Mouse (Mus musculus) limb, embryonic 10.5 days (tissue): Measurements from ENCODE around the gene Lax1. TPM values are rescaled to one million over a fixed set of nuclear protein-coding genes. Genes with fewer than 3 reads are reported as not detected.
"Not testable (repeated sequence)": the region's sequence is repeated elsewhere in the genome, so short reads cannot be mapped to it uniquely, and the experiment has no call there.

Source experiments
- DNase-seq: peaks from one replicate; pipeline ENCODE4 v3.0.0-alpha.2; 2017; ENCODE audit warnings: low spot score
- H3K27ac ChIP-seq: fragments of 300-500 bp; sonication (generic); 2 replicates; pipeline ENCODE4 v1.5.1; 2016; ENCODE audit warnings: mild to moderate bottlenecking
- H3K27me3 ChIP-seq: fragments of 300-500 bp; sonication (generic); 2 replicates; pipeline ENCODE4 v1.6.1; 2016; ENCODE audit warnings: low read depth, mild to moderate bottlenecking; ENCODE audit not compliant: poor library complexity, severe bottlenecking
- H3K36me3 ChIP-seq: fragments of 300-500 bp; sonication (generic); 2 replicates; pipeline ENCODE4 v1.6.1; 2016; ENCODE audit warnings: mild to moderate bottlenecking, moderate library complexity
- H3K4me1 ChIP-seq: fragments of 300-500 bp; sonication (generic); 2 replicates; pipeline ENCODE4 v1.6.1; 2016
- H3K4me3 ChIP-seq: fragments of 300-500 bp; sonication (generic); 2 replicates; pipeline ENCODE4 v1.5.1; 2016; ENCODE audit warnings: mild to moderate bottlenecking, moderate library complexity
- H3K9me3 ChIP-seq: fragments of 300-500 bp; sonication (generic); replicated peaks from 2 replicates; pipeline ENCODE4 v1.6.1; 2016; ENCODE audit warnings: mild to moderate bottlenecking
- WGBS: fragments of 180-500 bp; shearing (Covaris S2); methylation state at CpG from one replicate; pipeline ENCODE4 v1.1.7; 2016; 5-methylcytosine and 5-hydroxymethylcytosine counted together
- polyA plus RNA-seq: library from polyadenylated mRNA; unstranded; fragments of >200 nt; fragmentation: Nextera tagmentation; extraction: Ambion mirVana; gene quantifications from 2 replicates; pipeline ENCODE4 v1.2.1, GENCODE M21; 2016

The Lax1 gene
- polyA plus RNA-seq, 1 experiment from 2014 or later, result 0.75 TPM

DNA sequence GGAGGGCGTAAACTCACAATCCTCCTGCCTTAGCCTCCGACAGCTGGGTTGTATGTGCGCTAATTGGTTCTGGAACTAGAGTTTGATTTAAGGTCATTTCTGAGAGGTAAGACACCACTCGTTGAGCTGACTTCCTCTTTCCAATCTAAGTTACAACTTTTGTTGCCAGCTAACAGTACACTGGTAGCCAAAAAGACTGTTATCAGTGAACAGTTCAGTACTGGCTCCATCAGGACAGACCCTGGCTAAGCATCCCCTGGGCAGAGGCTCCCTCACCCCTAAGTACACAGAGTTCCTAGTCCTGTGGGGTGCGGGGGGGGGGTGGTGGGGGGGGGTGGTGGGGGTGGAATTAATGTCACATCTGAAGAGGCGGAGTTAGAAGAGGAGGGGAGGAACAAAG is 21.0 kb upstream of the Lax1 start:
- Histone ChIP-seq H3K27me3 (no peaks in the 10 kb centered on the region), H3K9me3 (no peaks in the 10 kb centered on the region), H3K36me3 (no peaks in the 10 kb centered on the region; the same call in 1 of the 2 replicates), H3K27ac (peak overlapping the region; percentile 67), H3K4me3 (no peak overlapping the region), H3K4me1 (peaks cover 48% of the 10 kb centered on the region)
- WGBS, result 51% methylated on average over 6 of the region's 6 CpGs
- DNase-seq, result no peak

DNA sequence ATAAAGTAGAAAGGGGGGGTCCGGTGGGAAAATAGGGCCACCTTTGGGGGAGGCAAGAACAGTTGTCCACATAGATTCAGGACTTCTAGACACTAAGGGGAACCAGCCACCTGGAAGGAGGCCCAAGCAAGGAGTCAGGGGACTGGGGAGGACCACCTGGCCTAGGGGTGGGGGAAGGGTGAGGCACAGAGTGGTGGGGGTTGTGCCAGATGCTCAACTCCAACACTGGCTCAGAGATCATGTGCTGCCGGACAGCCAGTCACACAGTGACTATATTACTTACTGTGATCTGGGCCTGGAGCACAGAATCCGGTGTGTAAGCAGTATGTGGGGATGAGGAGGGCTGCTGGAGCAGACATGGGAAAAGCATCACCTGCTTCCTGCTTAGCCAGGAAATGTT is 19.4 kb upstream of the Lax1 start:
- peak; percentile 51 for DNase-seq
- peak overlapping the region; percentile 60 for H3K27ac ChIP-seq
- WGBS, result 76% methylated on average over 3 of the region's 3 CpGs
- H3K36me3 ChIP-seq, result no peaks in the 10 kb centered on the region; the same call in 1 of the 2 replicates
- H3K27me3 ChIP-seq, result 0 out of 2 replicates have a peak, but pooled peaks cover 3% of the 10 kb centered on the region
- H3K4me3 ChIP-seq, result no peak overlapping the region
- no peaks in the 10 kb centered on the region for H3K9me3 ChIP-seq
- peaks cover 48% of the 10 kb centered on the region for H3K4me1 ChIP-seq

DNA sequence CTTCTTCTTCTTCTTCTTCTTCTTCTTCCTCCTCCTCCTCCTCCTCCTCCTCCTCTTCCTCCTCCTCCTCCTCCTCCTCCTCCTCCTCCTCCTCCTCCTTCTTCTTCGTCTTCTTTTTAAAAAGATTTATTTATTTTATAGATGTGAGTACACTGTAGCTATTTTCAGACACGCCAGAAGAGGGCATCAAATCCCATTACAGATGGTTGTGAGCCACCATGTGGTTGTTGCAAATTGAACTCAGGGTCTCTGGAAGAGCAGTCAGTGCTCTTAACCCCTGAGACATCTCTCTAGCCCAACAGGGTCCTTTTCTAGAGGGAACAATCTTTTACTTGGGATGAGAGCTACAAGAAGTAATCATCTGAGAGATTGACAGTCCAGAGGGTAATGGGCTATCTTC is 11.9 kb upstream of the Lax1 start:
- not testable (repeated sequence) for H3K4me3 ChIP-seq, H3K9me3 ChIP-seq, H3K27me3 ChIP-seq, H3K4me1 ChIP-seq, H3K36me3 ChIP-seq, H3K27ac ChIP-seq, DNase-seq
- 29% methylated on average over 1 of the region's 2 CpGs for WGBS

DNA sequence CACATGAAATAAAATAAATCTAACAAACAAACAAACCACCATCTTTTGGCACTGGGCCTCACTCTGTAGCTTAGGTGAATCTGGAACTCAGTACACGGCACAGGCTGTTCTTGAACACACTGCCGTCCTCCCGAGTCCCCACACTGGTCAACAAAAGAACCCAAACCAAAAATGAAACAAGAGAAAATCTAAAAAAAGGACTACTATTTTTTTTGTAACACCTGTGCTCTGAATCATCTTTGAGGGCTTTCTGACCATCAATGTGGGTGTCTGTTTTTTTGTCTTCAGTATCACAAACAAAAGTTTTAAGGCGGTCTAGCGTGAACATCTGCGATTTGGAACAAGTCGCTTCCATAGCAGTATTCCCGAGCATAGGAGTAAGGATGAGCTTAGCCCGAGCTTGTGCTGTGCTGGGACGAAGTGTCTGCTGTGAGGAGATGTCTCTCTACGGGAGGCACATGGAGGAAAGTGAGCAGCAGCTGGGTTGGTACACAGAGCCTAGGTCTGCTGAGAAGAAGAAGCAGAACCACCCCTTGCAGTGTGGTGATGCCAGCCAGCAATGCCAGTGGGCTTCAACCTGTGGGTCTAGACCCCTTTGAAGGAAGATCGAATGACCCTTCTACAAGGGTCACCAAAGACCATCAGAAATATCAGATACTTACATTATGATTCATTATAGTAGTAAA is 8.2 kb upstream of the Lax1 start:
- 95% methylated on average over 12 of the region's 12 CpGs for WGBS
- H3K4me1 ChIP-seq, result peaks cover 32% of the 10 kb centered on the region
- no peaks in the 10 kb centered on the region for H3K9me3 ChIP-seq
- H3K27me3 ChIP-seq, result no peaks in the 10 kb centered on the region
- DNase-seq, result no peak
- no peak overlapping the region for H3K27ac ChIP-seq
- no peaks in the 10 kb centered on the region for H3K36me3 ChIP-seq
- no peak overlapping the region for H3K4me3 ChIP-seq

DNA sequence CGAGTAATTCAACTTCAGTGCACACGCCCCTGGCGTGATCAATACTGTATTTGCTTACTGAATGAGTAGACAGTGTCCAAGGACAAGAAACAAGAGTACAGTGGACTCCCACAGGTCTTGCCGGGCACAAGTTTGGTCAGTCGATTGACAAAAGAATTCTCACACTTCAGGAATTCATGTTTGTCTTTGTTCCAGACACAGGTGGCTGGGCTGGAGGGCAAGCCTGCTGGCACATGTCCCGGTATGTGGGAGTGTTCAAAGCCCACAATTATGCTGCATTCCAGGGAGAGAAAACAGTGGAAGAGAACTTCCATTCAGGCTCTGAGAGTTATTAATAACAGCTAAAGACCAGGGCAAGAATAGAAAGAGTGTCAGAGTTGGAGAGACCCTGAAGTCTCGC is 6.0 kb upstream of the Lax1 start:
- H3K27me3 ChIP-seq, result no peaks in the 10 kb centered on the region
- H3K36me3 ChIP-seq, result no peaks in the 10 kb centered on the region
- no peak overlapping the region for H3K4me3 ChIP-seq
- 68% methylated on average over 7 of the region's 7 CpGs for WGBS
- H3K27ac ChIP-seq, result peak overlapping the region; percentile 76; the same call in 1 of the 2 replicates
- H3K9me3 ChIP-seq, result no peaks in the 10 kb centered on the region
- peaks cover 32% of the 10 kb centered on the region for H3K4me1 ChIP-seq
- peak; percentile 52 for DNase-seq

DNA sequence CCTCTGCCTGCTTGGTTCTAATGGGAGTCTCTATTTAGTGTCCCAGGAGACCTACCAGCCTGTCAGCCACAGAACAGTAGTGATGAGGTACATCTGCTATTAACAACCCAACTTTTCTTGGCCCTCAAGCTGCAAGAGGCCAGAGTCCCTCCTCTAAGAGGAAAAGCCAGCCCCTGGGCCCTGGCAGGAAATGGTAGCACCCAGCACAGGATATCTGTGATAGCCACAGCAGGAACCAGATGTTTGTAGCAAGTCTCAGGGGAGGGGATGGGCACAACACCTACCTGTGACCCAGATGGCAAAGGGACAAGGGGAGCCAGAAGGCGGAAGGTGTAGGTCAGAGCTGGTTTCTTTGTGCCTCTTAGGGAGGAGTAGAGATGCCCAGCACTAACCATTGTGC is 5.0 kb upstream of the Lax1 start:
- DNase-seq, result no peak
- WGBS, result 93% methylated on average over 1 of the region's 1 CpGs
- Histone ChIP-seq H3K4me1 (peaks cover 38% of the 10 kb centered on the region), H3K9me3 (no peaks in the 10 kb centered on the region), H3K36me3 (no peaks in the 10 kb centered on the region), H3K4me3 (no peak overlapping the region), H3K27ac (peak overlapping the region; percentile 65), H3K27me3 (no peaks in the 10 kb centered on the region)

DNA sequence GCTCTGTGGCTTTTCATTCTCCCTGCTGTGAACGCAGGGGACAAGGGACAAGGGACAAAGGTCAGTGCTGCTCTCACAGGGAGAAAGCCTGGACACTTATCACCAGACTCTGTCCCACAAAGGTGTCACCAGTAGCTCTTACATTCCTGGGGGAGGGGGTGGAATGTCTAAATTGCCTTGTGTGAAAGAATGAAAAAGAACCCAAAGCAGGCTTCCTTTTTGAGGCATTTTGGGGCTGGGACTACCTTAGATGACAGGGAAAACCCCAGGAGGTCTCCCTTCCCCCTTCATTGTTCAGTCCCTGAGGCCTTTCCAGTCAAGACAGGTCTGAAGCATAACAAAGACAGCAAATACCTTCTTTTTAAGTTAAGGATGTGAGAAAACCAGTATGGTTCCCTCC is 4.4 kb upstream of the Lax1 start:
- peaks cover 43% of the 10 kb centered on the region for H3K4me1 ChIP-seq
- no peak overlapping the region for H3K4me3 ChIP-seq
- H3K27ac ChIP-seq, result peak overlapping the region; percentile 65
- H3K9me3 ChIP-seq, result no peaks in the 10 kb centered on the region
- H3K27me3 ChIP-seq, result no peaks in the 10 kb centered on the region
- H3K36me3 ChIP-seq, result no peaks in the 10 kb centered on the region
- WGBS, result 3% methylated on average over 1 of the region's 1 CpGs
- DNase-seq, result no peak

DNA sequence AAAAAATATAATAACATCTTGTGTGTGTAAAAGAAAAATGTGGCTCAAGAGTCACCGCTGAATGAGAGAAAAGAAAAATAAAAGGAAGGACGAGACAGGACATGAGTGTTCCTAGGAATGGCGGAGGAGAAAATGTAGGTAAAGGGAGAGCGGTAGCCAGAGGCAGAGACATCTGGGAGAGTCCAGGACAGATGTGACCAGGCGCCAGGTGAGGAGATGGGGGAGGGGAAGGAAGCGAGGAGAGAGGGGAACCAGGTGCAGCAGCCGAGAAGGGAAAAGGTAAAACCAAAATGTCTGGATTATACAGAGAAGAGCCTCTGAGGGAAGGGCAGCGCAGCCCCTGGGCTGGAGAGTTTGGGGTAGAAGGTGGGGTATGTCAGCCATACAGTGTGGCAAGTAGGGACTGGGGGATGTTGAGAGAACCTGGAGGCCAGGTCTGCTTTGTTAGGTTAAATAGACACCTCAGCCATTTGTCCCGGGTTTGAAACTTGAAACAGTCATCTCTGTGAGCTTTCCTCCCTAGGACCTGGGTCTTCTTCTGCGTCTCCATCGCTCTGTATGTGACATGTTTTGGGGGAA is 3.7 kb upstream of the Lax1 start:
- WGBS, result 61% methylated on average over 11 of the region's 11 CpGs

DNA sequence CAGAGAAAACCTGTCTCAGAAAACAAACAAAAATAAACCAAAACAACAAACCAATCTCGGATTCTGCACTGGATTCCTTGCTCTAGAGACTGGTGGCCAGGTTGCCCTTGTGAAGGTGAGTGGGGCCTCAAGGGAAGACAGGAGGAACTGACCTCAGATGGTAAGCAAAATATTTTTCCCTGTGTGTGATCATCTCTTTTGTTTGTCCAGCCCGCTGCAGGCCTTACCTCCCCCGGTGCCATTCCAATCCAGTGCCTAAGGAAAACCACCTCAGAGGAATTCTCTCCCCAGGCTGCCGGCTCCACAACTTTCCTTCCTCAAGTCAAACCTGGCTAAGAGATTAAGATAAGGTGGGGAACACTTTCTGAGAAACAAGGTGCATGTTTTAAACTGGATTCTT is 2.3 kb upstream of the Lax1 start:
- H3K4me1 ChIP-seq, result peaks cover 44% of the 10 kb centered on the region
- WGBS, result 68% methylated on average over 4 of the region's 4 CpGs
- no peaks in the 10 kb centered on the region for H3K36me3 ChIP-seq
- no peaks in the 10 kb centered on the region for H3K9me3 ChIP-seq
- no peak overlapping the region for H3K27ac ChIP-seq
- no peak for DNase-seq
- no peak overlapping the region for H3K4me3 ChIP-seq
- H3K27me3 ChIP-seq, result no peaks in the 10 kb centered on the region

More for the DNA sequence above, 3.7 kb upstream of the Lax1 start:
- Histone ChIP-seq H3K27ac (peak overlapping the region; percentile 65; the same call in 1 of the 2 replicates), H3K4me1 (peaks cover 44% of the 10 kb centered on the region), H3K4me3 (no peak overlapping the region), H3K9me3 (no peaks in the 10 kb centered on the region), H3K27me3 (no peaks in the 10 kb centered on the region), H3K36me3 (no peaks in the 10 kb centered on the region)
- no peak for DNase-seq

DNA sequence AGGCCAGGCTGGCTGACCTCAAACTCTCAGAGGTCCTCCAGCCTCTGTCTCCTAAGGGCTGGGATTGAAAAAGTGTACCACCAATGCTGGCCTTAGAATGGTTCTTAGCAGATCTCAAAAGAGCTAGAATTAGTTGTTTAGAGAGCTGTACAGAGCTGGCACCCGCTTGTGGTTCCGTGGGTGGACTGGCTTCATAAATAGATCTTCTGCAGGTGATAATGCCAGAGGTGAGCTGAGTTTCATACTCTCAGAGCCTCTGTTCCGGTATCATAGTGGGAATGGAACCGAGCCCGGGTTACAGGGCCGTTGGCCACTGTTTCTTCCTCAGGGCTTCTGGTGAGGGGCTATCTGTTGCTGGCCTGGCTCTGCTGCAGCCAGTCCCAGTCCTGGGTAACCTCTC is 1.1 kb upstream of the Lax1 start:
- H3K9me3 ChIP-seq, result no peaks in the 10 kb centered on the region
- H3K4me1 ChIP-seq, result peaks cover 39% of the 10 kb centered on the region
- H3K36me3 ChIP-seq, result no peaks in the 10 kb centered on the region
- H3K4me3 ChIP-seq, result no peak overlapping the region
- no peak for DNase-seq
- H3K27me3 ChIP-seq, result no peaks in the 10 kb centered on the region
- 0 out of 2 replicates have a peak overlapping the region, but pooled peaks have one; percentile 19 for H3K27ac ChIP-seq
- 93% methylated on average over 6 of the region's 6 CpGs for WGBS

DNA sequence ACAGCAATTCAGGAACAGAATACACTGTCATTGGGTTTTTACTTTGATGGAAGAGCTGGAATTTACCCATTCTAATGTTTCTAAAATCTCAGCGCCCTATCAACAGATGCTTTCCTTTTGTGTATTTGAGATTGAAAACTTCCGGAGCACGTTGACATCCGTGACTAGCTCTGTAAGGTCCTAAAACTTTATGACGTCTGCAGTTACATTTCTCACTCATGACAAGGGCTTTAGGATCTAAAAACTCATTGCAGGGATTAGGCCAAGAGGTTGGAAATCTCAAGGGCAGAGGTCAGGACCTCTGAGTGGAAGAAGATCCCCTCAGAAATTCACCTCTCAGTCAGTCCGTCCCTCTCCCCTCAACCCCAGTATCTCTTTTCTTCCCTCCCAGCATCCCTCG is 1.6 kb downstream of the Lax1 start:
- no peaks in the 10 kb centered on the region for H3K36me3 ChIP-seq
- no peaks in the 10 kb centered on the region for H3K9me3 ChIP-seq
- H3K4me1 ChIP-seq, result peaks cover 12% of the 10 kb centered on the region
- no peaks in the 10 kb centered on the region for H3K27me3 ChIP-seq
- no peak overlapping the region for H3K27ac ChIP-seq
- WGBS, result 60% methylated on average over 7 of the region's 7 CpGs
- no peak for DNase-seq
- no peak overlapping the region for H3K4me3 ChIP-seq

DNA sequence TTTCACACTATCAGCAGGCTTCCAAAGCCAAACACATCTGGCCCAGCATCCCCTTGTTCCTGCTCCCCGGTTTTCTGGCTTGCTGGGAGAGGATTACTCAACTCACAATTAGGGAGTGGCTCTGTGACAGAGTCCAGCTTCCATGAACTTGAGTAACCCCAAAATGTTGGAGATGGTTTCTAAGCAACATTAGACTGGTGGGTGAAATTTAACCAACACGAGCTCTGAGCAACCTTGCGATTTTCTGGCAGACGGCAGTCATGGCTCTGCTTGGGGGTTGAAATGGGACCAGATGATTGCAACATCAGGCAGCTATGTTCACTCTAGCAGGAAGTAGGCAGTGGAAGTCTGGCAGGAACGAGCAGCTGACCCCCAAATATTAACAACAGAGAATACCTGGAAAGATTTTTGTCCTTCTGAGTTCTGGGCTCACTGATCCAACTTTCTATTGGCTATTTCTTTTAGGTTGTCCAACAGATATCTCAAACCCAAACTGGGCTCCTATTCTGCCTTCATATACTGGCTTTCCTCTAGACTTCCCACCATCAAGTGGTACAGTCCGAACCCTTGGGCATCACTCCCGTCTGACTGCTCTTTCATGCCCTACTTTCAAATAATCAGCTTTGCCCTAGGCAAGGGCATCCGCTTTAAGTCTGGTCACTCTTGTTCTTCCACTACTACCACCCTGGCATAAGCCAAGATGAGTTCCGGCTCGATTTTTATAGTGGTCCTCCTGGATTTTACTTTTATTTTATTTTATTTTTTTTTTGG is 4.0 kb downstream of the Lax1 start:
- Histone ChIP-seq H3K27ac (no peak overlapping the region), H3K27me3 (no peaks in the 10 kb centered on the region), H3K4me3 (no peak overlapping the region), H3K36me3 (no peaks in the 10 kb centered on the region), H3K4me1 (peaks cover 12% of the 10 kb centered on the region), H3K9me3 (no peaks in the 10 kb centered on the region)
- no peak for DNase-seq
- 88% methylated on average over 10 of the region's 10 CpGs for WGBS

DNA sequence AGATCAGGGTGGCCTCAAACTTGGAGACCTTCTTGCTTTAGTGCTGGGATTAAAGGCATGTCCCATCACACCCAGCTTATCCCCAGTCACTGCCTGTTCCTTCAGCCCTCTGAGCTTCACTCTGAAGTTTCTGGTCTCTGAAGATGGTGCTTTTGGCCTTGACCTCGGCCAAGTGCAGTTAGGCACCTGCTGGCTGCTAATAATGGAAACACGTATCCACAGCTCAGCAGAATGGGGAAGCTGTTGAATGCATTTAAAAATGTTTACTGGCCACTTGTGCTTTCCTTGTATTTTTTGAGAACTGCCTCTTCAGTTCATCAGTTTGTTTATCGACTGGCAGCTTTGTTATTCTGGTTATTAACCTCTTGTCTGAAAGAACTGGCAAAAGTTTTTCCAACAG is 18.1 kb downstream of the Lax1 start:
- H3K27me3 ChIP-seq, result no peaks in the 10 kb centered on the region
- no peaks in the 10 kb centered on the region for H3K36me3 ChIP-seq
- no peaks in the 10 kb centered on the region for H3K4me1 ChIP-seq
- DNase-seq, result no peak
- H3K27ac ChIP-seq, result no peak overlapping the region
- H3K4me3 ChIP-seq, result no peak overlapping the region
- WGBS, result 83% methylated on average over 3 of the region's 3 CpGs
- H3K9me3 ChIP-seq, result no peaks in the 10 kb centered on the region
